Mouse (Mus musculus): ENCODE measurements at regions not wholly inside any gene's neighbourhood (a gene's known extent, or its start where the extent isn't known, plus 50 kb on each side); places are given as distances from the start of the nearest gene placed in this dataset.
A peak's percentile ranks its signal among the peaks of the same experiment; 100 is the strongest.

DNA sequence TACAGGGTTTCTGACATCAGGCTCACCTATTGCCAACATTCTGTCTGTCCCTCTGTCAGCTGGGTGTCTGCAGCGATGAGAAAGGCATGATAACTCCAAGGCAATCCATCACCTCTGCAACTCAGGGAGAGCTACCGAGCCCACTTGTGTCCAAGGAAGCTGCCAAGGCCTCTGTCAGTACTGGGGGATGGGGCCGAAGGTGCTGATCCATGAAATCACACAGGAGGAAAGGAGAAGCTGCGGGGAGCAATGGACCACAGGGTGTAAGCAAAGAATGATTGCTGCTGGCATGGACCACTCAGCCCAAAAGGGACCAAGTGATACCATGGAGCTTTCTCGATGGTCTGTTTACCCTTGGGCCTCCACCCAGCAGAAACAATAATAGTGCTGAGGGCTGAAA is 67.5 kb upstream of the Mid1ip1 start:
- 71% methylated on average over 5 of the region's 5 CpGs for WGBS
- no peak for DNase-seq
- no peak for TF ChIP-seq CTCF (IDR thresholded peaks at IDR 0.05; ENCODE audit: low read depth)

DNA sequence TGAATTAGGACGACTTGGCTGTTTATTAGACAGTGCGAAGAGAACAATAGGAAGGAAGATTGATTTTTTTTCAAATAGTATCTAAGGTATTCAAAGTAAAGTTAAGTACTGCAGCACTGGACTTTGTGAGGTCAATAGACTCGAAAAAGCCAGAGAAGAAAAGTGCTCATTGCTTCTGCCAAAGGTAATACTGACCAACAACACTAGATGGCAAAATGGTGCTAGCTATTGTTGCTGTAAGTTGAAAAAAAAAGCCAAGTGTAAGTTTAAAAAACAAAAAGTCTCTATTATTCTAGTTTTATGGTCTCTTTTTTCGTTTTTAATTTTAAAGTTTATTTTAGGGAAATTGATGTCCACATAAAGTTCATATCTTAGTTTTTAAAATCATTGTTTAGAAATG is 63.9 kb upstream of the Mid1ip1 start:
- DNase-seq (peak; percentile 50), ATAC-seq (no peak)
- Histone ChIP-seq H3K4me2 (ENCODE audit: low read depth) (no peak overlapping the region), H3K36me3 (ENCODE audit: insufficient read depth) (no peaks in the 10 kb centered on the region), H3K4me3 (ENCODE audit: low read depth, low read length) (no peak overlapping the region), H3K9ac (no peak overlapping the region), H3K4me1 (ENCODE audit: insufficient read depth) (no peaks in the 10 kb centered on the region), H3K27me3 (ENCODE audit: insufficient read depth, low read length) (no peaks in the 10 kb centered on the region), H3K9me3 (ENCODE audit: low read length) (no peaks in the 10 kb centered on the region), H3K27ac (ENCODE audit: low read depth, low read length) (no peak overlapping the region)
- TF ChIP-seq CTCF (IDR thresholded peaks at IDR 0.05; ENCODE audit: low read depth): peak; percentile 67
- 27% methylated on average over 4 of the region's 4 CpGs for WGBS

More for the DNA sequence above, 67.5 kb upstream of the Mid1ip1 start:
- H3K9ac ChIP-seq: no peak overlapping the region
- H3K4me3 ChIP-seq (ENCODE audit: low read depth, low read length): no peak overlapping the region
- no peaks in the 10 kb centered on the region for H3K27me3 ChIP-seq (ENCODE audit: insufficient read depth, low read length)
- no peak overlapping the region for H3K4me2 ChIP-seq (ENCODE audit: low read depth)
- no peak overlapping the region for H3K27ac ChIP-seq (ENCODE audit: low read depth, low read length)
- H3K36me3 ChIP-seq (ENCODE audit: insufficient read depth): no peaks in the 10 kb centered on the region
- H3K4me1 ChIP-seq (ENCODE audit: insufficient read depth): no peaks in the 10 kb centered on the region
- ATAC-seq: no peak
- H3K9me3 ChIP-seq (ENCODE audit: low read length): no peaks in the 10 kb centered on the region
